Mouse (Mus musculus): ENCODE measurements around the gene Rorc.

DNA sequence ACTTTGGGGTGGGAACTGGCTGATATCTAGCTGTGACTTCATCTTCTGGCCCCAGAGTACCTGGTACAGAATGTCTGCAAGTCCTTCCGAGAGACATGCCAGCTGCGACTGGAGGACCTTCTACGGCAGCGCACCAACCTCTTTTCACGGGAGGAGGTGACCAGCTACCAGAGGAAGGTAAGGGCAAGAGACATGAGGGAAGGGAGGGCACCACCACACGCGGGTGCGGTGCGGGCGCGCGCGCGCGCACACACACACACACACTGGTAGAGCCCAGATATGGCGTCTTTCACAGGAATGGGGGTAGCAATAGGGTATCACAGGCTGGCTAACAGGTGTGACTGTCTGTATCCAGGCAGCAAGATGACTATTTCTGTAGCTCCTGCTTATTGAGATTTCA lies 16.8 kb downstream of the Rorc start:
- TF ChIP-seq CTCF (IDR thresholded peaks at IDR 0.05; ENCODE audit: low read depth) (no peak), EP300 (IDR thresholded peaks at IDR 0.05; ENCODE audit: low read depth) (no peak)

All from liver, postnatal 0 days (tissue).